Mouse (Mus musculus): Measurements from ENCODE around the gene Fcho1. TPM values are rescaled to one million over a fixed set of nuclear protein-coding genes. Genes with fewer than 3 reads are reported as not detected.

Fcho1 gene
- polyA plus RNA-seq, 1 experiment from 2014 or later = 4.0 TPM

GRCm38 (mm10) chr8:71677555-71677954 lies 48.0 kb downstream of the Fcho1 start:
- no peak overlapping the region for H3K4me2 ChIP-seq (replicated peaks)
- peaks cover 84% of the 10 kb centered on the region for H3K27me3 ChIP-seq
- H3K27ac ChIP-seq = no peak overlapping the region
- no peaks in the 10 kb centered on the region for H3K36me3 ChIP-seq
- no peak overlapping the region for H3K4me3 ChIP-seq
- peaks cover 26% of the 10 kb centered on the region for H3K4me1 ChIP-seq
- H3K9me3 ChIP-seq = no peaks in the 10 kb centered on the region
- H3K9ac ChIP-seq = 0 out of 2 replicates have a peak overlapping the region, but pooled peaks have one; percentile 5
- no peak for ATAC-seq (ENCODE audit: low FRiP score, low read depth)

- peak overlapping the region; percentile 87 for H3K4me2 ChIP-seq (replicated peaks)
- no peaks in the 10 kb centered on the region for H3K9me3 ChIP-seq
- H3K27ac ChIP-seq = no peak overlapping the region
- H3K36me3 ChIP-seq = no peaks in the 10 kb centered on the region
- peaks cover 77% of the 10 kb centered on the region for H3K27me3 ChIP-seq
- no peak for ATAC-seq (ENCODE audit: low FRiP score, low read depth)
- H3K4me1 ChIP-seq = peaks cover 28% of the 10 kb centered on the region
- H3K9ac ChIP-seq = peak overlapping the region; percentile 74
- WGBS = 56% methylated on average over 9 of the region's 9 CpGs
- H3K4me3 ChIP-seq = peak overlapping the region; percentile 65
These were observed 48.7 kb downstream of the Fcho1 start for GRCm38 (mm10) chr8:71676803-71677202.

DNA sequence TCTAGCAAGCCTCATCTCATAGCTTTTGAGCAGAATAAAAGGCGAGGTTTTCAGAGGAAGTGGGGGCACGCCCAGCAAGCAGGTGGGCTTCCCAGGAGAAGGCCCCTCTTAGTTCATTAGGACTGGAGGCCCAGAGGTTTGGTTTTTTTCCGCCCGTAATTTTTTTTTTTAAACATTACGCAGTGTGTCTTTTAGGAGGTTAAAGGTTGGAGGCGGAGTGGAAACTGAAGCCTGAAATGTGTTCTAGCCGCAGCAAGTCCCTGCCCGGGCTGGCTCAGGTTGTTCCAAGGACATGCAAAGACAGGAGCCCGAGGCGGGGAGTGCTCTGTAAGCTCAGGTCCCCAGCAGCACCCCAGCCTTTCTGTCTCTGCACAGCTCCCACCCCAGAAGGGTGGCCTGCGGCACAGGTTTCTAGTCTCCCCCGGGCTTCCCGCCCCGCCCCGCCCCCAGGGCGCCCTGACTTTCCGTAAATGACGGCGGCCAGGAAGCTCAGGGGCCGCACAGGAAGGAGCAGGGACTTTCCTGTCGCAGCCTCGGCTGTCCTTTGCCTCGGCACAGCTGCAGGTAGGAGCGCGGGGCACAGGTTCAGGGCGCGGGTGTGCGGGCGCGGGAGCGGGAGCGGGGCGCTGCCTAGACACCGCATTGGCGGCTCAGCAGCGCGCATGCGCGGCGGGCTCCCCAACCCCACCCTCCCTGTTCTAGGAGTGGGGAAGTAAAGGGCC lies 49.3 kb downstream of the Fcho1 start, which contains the start of gene Jak3:
Gene Jak3, plus strand, starts transcription at position 277 of the 722 bp plus-strand sequence.
- peak within 1 kb of the TSS; percentile 87 for H3K4me2 ChIP-seq (replicated peaks)
- WGBS = 3% methylated on average over 40 of the region's 40 CpGs
- peak within 1 kb of the TSS; percentile 65 for H3K4me3 ChIP-seq
- peak within 1 kb of the TSS; percentile 44; the same call in 1 of the 2 replicates for H3K27ac ChIP-seq
- no peak for ATAC-seq (ENCODE audit: low FRiP score, low read depth)
- peaks cover 29% of the 10 kb centered on the region for H3K4me1 ChIP-seq
- H3K9ac ChIP-seq = peak within 1 kb of the TSS; percentile 74
- peaks cover 74% of the 10 kb centered on the region for H3K27me3 ChIP-seq
- H3K36me3 ChIP-seq = no peaks in the 10 kb centered on the region
- H3K9me3 ChIP-seq = no peaks in the 10 kb centered on the region

DNA sequence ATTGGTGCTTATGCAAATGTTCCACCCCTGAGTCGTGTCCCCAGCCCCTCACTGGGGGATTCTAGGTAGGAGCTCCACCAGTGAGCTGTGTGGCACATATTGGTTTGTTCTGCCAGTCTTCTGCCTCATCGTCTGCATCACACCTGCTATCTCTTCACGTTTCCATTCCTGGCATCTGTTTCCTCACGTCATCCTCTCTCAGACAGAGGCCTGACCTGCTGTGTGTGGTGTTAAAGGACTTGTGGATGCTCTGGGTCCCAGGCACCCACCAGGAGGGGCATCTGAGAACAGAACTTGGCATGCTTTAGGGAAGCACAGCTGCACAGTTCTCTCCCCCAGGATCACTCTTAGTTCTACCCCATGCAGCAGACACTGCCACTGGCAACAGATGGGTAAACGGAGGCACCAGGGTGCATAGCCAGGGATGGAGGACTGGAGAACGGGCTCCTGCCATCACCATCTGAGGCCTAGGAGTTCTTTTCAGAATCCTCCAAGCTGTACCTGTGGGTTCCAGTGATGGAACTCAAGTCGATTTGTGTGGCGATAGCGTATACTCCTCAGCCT lies 50.0 kb downstream of the Fcho1 start:
- ATAC-seq (ENCODE audit: low FRiP score, low read depth) = no peak
- peaks cover 74% of the 10 kb centered on the region for H3K27me3 ChIP-seq
- H3K4me1 ChIP-seq = peaks cover 29% of the 10 kb centered on the region
- 24% methylated on average over 9 of the region's 9 CpGs for WGBS
- H3K9ac ChIP-seq = peak overlapping the region; percentile 74; the same call in 1 of the 2 replicates
- peak overlapping the region; percentile 87 for H3K4me2 ChIP-seq (replicated peaks)
- peak overlapping the region; percentile 65 for H3K4me3 ChIP-seq
- no peaks in the 10 kb centered on the region for H3K36me3 ChIP-seq
- H3K27ac ChIP-seq = no peak overlapping the region
- no peaks in the 10 kb centered on the region for H3K9me3 ChIP-seq

DNA sequence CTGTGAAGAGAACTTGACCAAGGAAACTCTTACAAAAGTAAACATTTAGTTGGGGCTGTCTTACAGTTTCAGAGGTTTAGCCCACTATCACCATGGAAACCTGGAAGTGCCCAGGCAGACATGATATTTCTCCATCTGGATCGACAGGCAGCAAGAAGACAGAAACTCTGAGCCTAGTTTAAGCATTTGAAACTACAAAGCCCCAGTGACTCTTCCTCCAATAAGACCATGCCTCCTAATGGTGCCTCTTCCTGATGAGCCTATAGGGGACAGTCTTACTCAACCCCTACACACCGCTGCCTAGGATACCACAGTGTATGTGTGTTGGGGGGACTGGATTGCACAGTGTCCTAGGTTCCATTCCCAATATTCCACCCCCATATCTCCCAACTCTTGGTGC lies 51.4 kb downstream of the Fcho1 start:
- ATAC-seq (ENCODE audit: low FRiP score, low read depth) = no peak
- Histone ChIP-seq H3K4me2 (replicated peaks) (no peak overlapping the region), H3K27me3 (peaks cover 74% of the 10 kb centered on the region), H3K4me1 (peaks cover 25% of the 10 kb centered on the region), H3K27ac (no peak overlapping the region), H3K9me3 (no peaks in the 10 kb centered on the region), H3K4me3 (no peak overlapping the region), H3K9ac (no peak overlapping the region), H3K36me3 (no peaks in the 10 kb centered on the region)
- 74% methylated on average over 2 of the region's 2 CpGs for WGBS

DNA sequence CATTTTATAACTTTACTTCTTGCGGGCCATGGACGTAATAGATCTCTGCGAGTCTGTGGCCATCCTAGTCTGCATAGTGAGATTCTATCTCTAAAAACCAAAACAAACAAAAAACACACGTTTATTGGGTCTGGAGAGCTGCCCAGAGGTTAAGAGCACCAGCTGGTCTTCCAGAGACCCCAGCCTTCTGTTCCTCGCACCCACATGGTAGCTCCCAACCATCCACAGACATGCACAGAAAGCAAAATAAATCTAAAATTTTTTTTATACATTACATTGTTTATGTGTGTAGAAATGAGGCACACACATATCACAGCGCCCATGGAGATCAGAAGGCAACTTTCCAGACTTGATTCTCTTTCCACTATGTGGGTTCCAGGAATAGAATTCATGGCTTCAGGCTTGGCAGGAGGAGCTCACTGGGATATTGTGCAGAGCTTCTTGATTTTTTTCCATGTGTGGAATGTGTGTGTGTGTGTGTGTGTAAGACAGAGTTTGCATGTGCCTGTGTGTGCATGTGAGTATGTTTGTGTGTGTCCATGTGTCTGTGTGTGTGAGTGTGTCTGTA lies 53.3 kb downstream of the Fcho1 start:
- WGBS = 47% methylated on average over 6 of the region's 6 CpGs
- Histone ChIP-seq H3K27me3 (peaks cover 74% of the 10 kb centered on the region), H3K9me3 (no peaks in the 10 kb centered on the region), H3K4me3 (peak overlapping the region; percentile 50), H3K4me1 (peaks cover 40% of the 10 kb centered on the region), H3K27ac (no peak overlapping the region), H3K36me3 (no peaks in the 10 kb centered on the region), H3K4me2 (replicated peaks) (peak overlapping the region; percentile 93), H3K9ac (no peak overlapping the region)
- no peak for ATAC-seq (ENCODE audit: low FRiP score, low read depth)

- peak; percentile 78 for ATAC-seq (ENCODE audit: low FRiP score, low read depth)
- Histone ChIP-seq H3K9me3 (no peaks in the 10 kb centered on the region), H3K27ac (no peak within 1 kb of the TSS), H3K36me3 (no peaks in the 10 kb centered on the region), H3K9ac (0 out of 2 replicates have a peak within 1 kb of the TSS, but pooled peaks have one; percentile 19), H3K4me1 (peaks cover 42% of the 10 kb centered on the region), H3K27me3 (peaks cover 74% of the 10 kb centered on the region), H3K4me2 (replicated peaks) (peak within 1 kb of the TSS; percentile 93), H3K4me3 (peak within 1 kb of the TSS; percentile 50)
- under 1% methylated on average over 42 of the region's 42 CpGs for WGBS
These were observed 54.0 kb downstream of the Fcho1 start, which contains the start of gene Unc13a for GRCm38 (mm10) chr8:71671549-71671965. Gene Unc13a, minus strand, starts transcription at chr8:71671757.

DNA sequence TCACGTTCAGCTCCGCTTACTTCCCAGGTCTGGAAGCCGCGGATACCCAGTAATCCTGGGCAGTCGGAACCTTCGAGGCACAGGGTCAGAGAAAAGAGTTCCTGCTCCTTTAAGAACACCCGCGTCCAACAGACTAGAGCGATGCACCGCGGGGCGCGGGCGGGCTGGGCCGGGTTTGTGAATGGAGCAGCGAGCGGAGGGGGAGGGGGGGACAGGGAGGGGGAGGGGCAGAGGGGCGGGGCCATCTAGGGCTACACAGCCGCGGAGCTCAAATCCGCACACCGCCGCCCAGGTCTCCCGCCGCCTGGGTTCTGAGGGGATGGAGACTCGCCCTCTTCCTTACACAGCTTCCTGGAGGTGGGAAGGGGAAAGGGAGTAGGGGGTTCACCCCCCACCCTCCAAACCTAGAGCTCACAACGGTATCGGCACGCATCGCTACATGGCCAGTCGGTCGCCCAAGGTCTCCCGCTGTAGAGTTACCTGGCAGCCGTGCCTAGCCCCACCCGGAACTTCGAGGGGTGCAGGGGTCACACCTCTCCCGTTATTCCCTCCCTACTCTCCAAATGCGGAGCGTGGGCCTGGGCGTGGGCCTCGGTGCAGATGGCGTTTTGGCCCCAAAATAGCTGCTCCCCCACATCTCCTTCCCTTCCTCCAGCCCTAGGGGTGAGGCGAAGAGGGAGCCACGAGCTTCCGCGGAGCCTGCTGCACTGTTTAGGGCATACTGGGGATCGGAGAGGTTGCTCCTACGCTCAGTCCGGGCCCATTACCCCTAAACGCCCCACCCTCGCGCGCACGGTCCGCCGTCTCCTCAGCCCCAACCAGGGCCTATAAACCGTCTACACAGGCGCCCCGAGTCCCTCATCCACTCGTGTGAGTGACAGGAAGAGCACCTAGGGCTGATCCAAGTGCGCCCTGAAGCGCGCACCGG lies 54.6 kb downstream of the Fcho1 start:
- peaks cover 40% of the 10 kb centered on the region for H3K4me1 ChIP-seq
- ATAC-seq (ENCODE audit: low FRiP score, low read depth) = peak; percentile 29
- H3K36me3 ChIP-seq = no peaks in the 10 kb centered on the region
- H3K27me3 ChIP-seq = peaks cover 75% of the 10 kb centered on the region
- no peak overlapping the region for H3K27ac ChIP-seq
- 0 out of 2 replicates have a peak overlapping the region, but pooled peaks have one; percentile 19 for H3K9ac ChIP-seq
- peak overlapping the region; percentile 50 for H3K4me3 ChIP-seq
- H3K4me2 ChIP-seq (replicated peaks) = peak overlapping the region; percentile 93
- no peaks in the 10 kb centered on the region for H3K9me3 ChIP-seq
- WGBS = under 1% methylated on average over 64 of the region's 64 CpGs

DNA sequence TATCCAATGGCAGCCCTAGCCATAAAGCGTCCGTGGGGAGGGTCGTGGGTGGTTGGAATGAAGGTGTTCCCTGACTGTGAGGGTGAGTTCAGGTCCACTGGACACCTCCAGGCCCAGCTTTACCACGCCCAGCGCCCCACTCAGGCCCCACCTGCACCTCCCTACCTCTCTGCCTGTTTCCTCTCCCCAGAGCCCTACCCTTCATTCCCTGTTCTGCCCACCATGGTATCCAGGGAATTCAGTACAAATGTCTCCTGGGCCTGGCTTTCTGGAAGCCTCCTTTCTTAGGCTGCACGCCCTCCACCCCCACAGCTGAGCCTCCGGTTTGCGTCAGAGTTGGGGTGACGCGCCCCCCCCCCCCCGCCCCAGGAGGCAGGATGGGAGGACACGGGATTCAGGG lies 55.3 kb downstream of the Fcho1 start:
- WGBS = 15% methylated on average over 6 of the region's 12 CpGs
- no peak overlapping the region for H3K9ac ChIP-seq
- H3K36me3 ChIP-seq = no peaks in the 10 kb centered on the region
- H3K4me1 ChIP-seq = peaks cover 38% of the 10 kb centered on the region
- H3K27ac ChIP-seq = no peak overlapping the region
- no peak for ATAC-seq (ENCODE audit: low FRiP score, low read depth)
- H3K9me3 ChIP-seq = no peaks in the 10 kb centered on the region
- H3K27me3 ChIP-seq = peaks cover 73% of the 10 kb centered on the region
- H3K4me3 ChIP-seq = peak overlapping the region; percentile 50
- H3K4me2 ChIP-seq (replicated peaks) = peak overlapping the region; percentile 93

- Histone ChIP-seq H3K27me3 (peaks cover 84% of the 10 kb centered on the region), H3K4me3 (no peak overlapping the region; the same call in 1 of the 2 replicates), H3K27ac (no peak overlapping the region), H3K9me3 (no peaks in the 10 kb centered on the region), H3K4me2 (replicated peaks) (peak overlapping the region; percentile 40), H3K4me1 (peaks cover 38% of the 10 kb centered on the region), H3K36me3 (no peaks in the 10 kb centered on the region), H3K9ac (no peak overlapping the region)
- ATAC-seq (ENCODE audit: low FRiP score, low read depth) = no peak
- 2% methylated on average over 21 of the region's 21 CpGs for WGBS
These were observed 57.1 kb downstream of the Fcho1 start for GRCm38 (mm10) chr8:71668220-71668975.

DNA sequence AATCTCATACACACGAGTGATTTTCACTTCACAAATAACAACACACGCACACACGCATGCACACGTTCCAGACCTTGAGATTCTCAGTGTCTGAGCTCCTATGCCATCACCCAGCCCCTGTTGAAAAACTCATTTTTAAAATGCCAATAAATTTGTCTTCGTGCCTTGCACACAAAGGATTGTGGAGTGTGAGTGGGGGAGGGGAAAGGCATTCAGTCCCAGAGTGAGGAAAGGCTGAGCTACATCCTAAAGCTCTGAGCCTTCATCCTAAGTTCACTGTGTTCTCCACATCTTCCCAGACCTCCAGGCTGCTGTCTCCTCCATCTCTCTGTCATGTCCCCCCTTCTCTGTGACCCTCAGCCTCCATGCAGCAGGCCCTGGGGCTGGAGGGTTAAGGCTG lies 58.3 kb downstream of the Fcho1 start:
- peaks cover 38% of the 10 kb centered on the region for H3K4me1 ChIP-seq
- no peaks in the 10 kb centered on the region for H3K36me3 ChIP-seq
- peaks cover 86% of the 10 kb centered on the region for H3K27me3 ChIP-seq
- no peak overlapping the region; the same call in 1 of the 2 replicates for H3K9ac ChIP-seq
- no peak for ATAC-seq (ENCODE audit: low FRiP score, low read depth)
- H3K4me2 ChIP-seq (replicated peaks) = no peak overlapping the region
- no peak overlapping the region for H3K27ac ChIP-seq
- WGBS = 54% methylated on average over 5 of the region's 5 CpGs
- H3K4me3 ChIP-seq = no peak overlapping the region
- H3K9me3 ChIP-seq = no peaks in the 10 kb centered on the region
